Mouse (Mus musculus) lung, postnatal 0 days (tissue): ENCODE data around the gene Elmo1.

Experiments used
- CTCF ChIP-seq: IDR thresholded peaks from 2 replicates; pipeline ENCODE4 v1.5.1; 2016; ENCODE audit warnings: antibody characterized with exemption, mild to moderate bottlenecking
- EP300 ChIP-seq: IDR thresholded peaks from 2 replicates; pipeline ENCODE4 v1.6.1; 2016; ENCODE audit warnings: antibody characterized with exemption, mild to moderate bottlenecking, control low read depth

- TF ChIP-seq CTCF: no peak
- no peak for TF ChIP-seq EP300
Observed at GRCm38 (mm10) chr13:20128097-20128496, 37.7 kb downstream of the Elmo1 start.
